Mouse (Mus musculus) MEL (cell line): Measurements from ENCODE around the gene Commd7.

Experiments
- CTCF ChIP-seq, 3 experiments: IDR thresholded peaks in 2 of 3; conservative IDR thresholded peaks in 1 of 3; 2 replicates each; pipeline ENCODE4 v1.5.1; 2011 to 2012; ENCODE audit warnings: low read length in 3 of 3, low read depth in 2 of 3, mild to moderate bottlenecking in 2 of 3, improper control_type of control experiment in 1 of 3, inconsistent platforms in 1 of 3, mixed read lengths in 1 of 3, moderate library complexity in 1 of 3; ENCODE audit not compliant: control insufficient read depth in 1 of 3, insufficient read depth in 1 of 3, poor library complexity in 1 of 3, severe bottlenecking in 1 of 3
- POLR2A ChIP-seq, 2 experiments: IDR thresholded peaks; 2 replicates each; pipeline ENCODE4 v1.6.1; 2011 to 2012; ENCODE audit warnings: low read length in 2 of 2, mild to moderate bottlenecking in 2 of 2, control low read depth in 1 of 2, improper control_type of control experiment in 1 of 2, low read depth in 1 of 2, moderate library complexity in 1 of 2; ENCODE audit not compliant: control insufficient read depth in 1 of 2, insufficient read depth in 1 of 2, poor library complexity in 1 of 2
- ZNF384 ChIP-seq: IDR thresholded peaks from 2 replicates; pipeline ENCODE4 v1.6.1; 2012; ENCODE audit warnings: low read depth, mild to moderate bottlenecking, inconsistent platforms, low read length, improper control_type of control experiment

- TF ChIP-seq CTCF (IDR thresholded peaks at IDR 0.05 in 2 of 3, conservative IDR thresholded peaks at IDR 0.05 in 1 of 3; ENCODE audit: control insufficient read depth in 1 of 3, insufficient read depth in 1 of 3, low read depth in 2 of 3, low read length in 3 of 3, poor library complexity in 1 of 3, severe bottlenecking in 1 of 3), result peak; percentile 57 to 73 (median 59)
- TF ChIP-seq ZNF384, result no peak
- no peak for TF ChIP-seq POLR2A (IDR thresholded peaks at IDR 0.05; ENCODE audit: control insufficient read depth in 1 of 2, insufficient read depth in 1 of 2, low read depth in 1 of 2, low read length in 2 of 2, poor library complexity in 1 of 2)
Measured at GRCm38 (mm10) chr2:153606421-153606820, 26.2 kb downstream of the Commd7 start.
